Mouse (Mus musculus) stomach, embryonic 15.5 days (tissue): ENCODE measurements around the gene Igfbp3. TPM values are rescaled to one million over a fixed set of nuclear protein-coding genes. Genes with fewer than 3 reads are reported as not detected.

Experiments used
- ATAC-seq: fragments of 200-750 bp; cut with Nextera tagmentation; 2 replicates; pipeline ENCODE4 v1.8.0; 2017; ENCODE audit warnings: low read depth, moderate number of reproducible peaks, moderate TSS enrichment; ENCODE audit not compliant: insufficient read depth, low FRiP score
- H3K27ac ChIP-seq: fragments of 300-500 bp; sonication (generic); 2 replicates; pipeline ENCODE4 v1.5.1; 2015; ENCODE audit warnings: mild to moderate bottlenecking, inconsistent platforms
- H3K27me3 ChIP-seq: fragments of 300-500 bp; sonication (generic); replicated peaks from 2 replicates; pipeline ENCODE4 v1.6.1; 2015; ENCODE audit warnings: inconsistent platforms
- H3K36me3 ChIP-seq: fragments of 300-500 bp; sonication (generic); 2 replicates; pipeline ENCODE4 v1.6.1; 2015; ENCODE audit warnings: inconsistent platforms
- H3K4me1 ChIP-seq: fragments of 300-500 bp; sonication (generic); 2 replicates; pipeline ENCODE4 v1.6.1; 2015; ENCODE audit warnings: inconsistent platforms
- H3K4me2 ChIP-seq: fragments of 300-500 bp; sonication (generic); 2 replicates; pipeline ENCODE4 v1.6.1; 2015; ENCODE audit warnings: mild to moderate bottlenecking, inconsistent platforms
- H3K4me3 ChIP-seq: fragments of 300-500 bp; sonication (generic); replicated peaks from 2 replicates; pipeline ENCODE4 v1.5.1; 2015; ENCODE audit warnings: inconsistent platforms
- H3K9ac ChIP-seq: fragments of 300-500 bp; sonication (generic); 2 replicates; pipeline ENCODE4 v1.6.1; 2015; ENCODE audit warnings: inconsistent platforms
- H3K9me3 ChIP-seq: fragments of 300-500 bp; sonication (generic); 2 replicates; pipeline ENCODE4 v1.6.1; 2016; ENCODE audit warnings: inconsistent platforms
- WGBS: fragments of 180-500 bp; shearing (Covaris S2); methylation state at CpG from one replicate; pipeline ENCODE4 v1.1.7; 2015; 5-methylcytosine and 5-hydroxymethylcytosine counted together
- polyA plus RNA-seq: library from polyadenylated mRNA; unstranded; fragments of >200 nt; fragmentation: Nextera tagmentation; extraction: Ambion mirVana; gene quantifications from 2 replicates; pipeline ENCODE4 v1.2.1, GENCODE M21; 2015

The Igfbp3 gene
- polyA plus RNA-seq, 1 experiment from 2014 or later = 52.4 TPM

DNA sequence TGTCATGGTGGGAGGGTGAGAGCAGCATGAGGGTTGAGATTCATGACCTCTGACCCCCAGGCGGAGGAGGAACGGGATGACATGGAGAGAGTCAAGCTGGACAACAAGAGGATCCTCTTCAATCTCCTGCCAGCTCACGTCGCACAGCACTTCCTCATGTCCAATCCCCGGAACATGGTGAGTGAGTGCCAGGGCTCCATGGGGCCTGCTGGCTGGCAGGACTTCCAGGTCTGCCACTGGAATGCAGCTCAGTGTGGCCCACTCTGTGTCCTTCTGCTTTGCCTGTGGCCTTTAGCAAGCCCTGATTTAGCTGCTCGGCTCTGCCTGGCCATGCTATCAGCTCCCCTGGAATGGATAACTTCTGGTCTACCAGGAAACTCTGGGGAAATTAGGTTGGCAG lies 53.6 kb downstream of the Igfbp3 start:
- ATAC-seq = peak; percentile 7; the same call in 1 of the 2 replicates
- no peaks in the 10 kb centered on the region for H3K9me3 ChIP-seq
- no peak overlapping the region for H3K4me2 ChIP-seq
- H3K27ac ChIP-seq = peak overlapping the region; percentile 73
- no peak overlapping the region for H3K9ac ChIP-seq
- H3K4me1 ChIP-seq = peaks cover 10% of the 10 kb centered on the region
- H3K36me3 ChIP-seq = no peaks in the 10 kb centered on the region
- WGBS = 56% methylated on average over 6 of the region's 6 CpGs
- H3K27me3 ChIP-seq = no peaks in the 10 kb centered on the region
- no peak overlapping the region for H3K4me3 ChIP-seq

DNA sequence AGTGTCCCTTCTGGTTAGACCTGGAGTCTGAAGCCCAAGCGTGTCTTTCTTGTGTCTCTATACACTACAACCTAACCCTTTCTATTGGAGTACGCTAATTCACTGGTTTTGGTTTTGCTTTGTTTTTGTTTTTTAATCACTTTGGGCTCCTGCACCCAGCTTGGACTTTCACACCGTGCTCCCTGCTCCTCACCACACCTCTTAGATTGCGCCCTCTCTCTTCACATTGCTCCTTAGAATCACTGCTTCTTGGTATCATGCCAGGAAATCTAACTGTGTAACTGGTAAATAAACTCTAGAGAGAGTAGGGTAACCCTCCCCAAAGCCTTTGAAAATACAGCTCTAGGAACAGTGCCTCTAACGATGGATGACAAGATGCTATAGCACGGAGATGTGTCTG lies 55.5 kb downstream of the Igfbp3 start:
- Histone ChIP-seq H3K4me1 (peaks cover 10% of the 10 kb centered on the region), H3K27ac (no peak overlapping the region), H3K27me3 (no peaks in the 10 kb centered on the region), H3K9ac (no peak overlapping the region), H3K4me3 (no peak overlapping the region), H3K9me3 (no peaks in the 10 kb centered on the region), H3K36me3 (no peaks in the 10 kb centered on the region), H3K4me2 (no peak overlapping the region)
- ATAC-seq = no peak
- 81% methylated on average over 6 of the region's 6 CpGs for WGBS

DNA sequence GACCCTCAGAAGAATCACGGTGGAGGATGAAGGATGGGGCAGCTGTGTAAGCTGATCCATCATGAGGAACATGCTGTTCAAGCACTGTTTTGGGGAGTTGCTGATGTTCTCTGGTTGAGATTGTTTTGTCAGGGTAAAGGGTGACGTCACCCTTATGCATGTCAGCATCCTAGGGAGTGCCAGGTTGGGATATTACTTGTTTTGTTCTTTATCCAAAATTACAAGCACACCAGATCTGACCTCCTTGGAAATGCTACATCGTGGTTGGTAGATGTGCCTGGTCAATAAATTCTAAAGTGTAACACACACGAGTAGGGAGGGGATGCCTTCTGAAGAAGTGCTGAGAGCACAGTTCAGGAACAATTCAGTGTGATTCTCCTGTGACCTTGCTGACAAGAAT lies 57.3 kb downstream of the Igfbp3 start:
- Histone ChIP-seq H3K9ac (no peak overlapping the region), H3K27me3 (no peaks in the 10 kb centered on the region), H3K4me3 (no peak overlapping the region), H3K4me1 (peaks cover 10% of the 10 kb centered on the region), H3K4me2 (no peak overlapping the region), H3K9me3 (no peaks in the 10 kb centered on the region), H3K36me3 (no peaks in the 10 kb centered on the region), H3K27ac (no peak overlapping the region)
- WGBS = 53% methylated on average over 4 of the region's 4 CpGs
- ATAC-seq = no peak

Other genes starting within 250 kb of the Igfbp3 start
- 1.8 TPM in 2 replicates for gene Adcy1, start 150.4 kb downstream of the Igfbp3 start, polyA plus RNA-seq
- gene Gm11985, start 25.4 kb downstream of the Igfbp3 start, polyA plus RNA-seq = not detected in 2 replicates
- gene Igfbp1, start 16.1 kb downstream of the Igfbp3 start, polyA plus RNA-seq = 4.2 and 8.7 TPM in 2 replicates